Mouse (Mus musculus) B cell, adult 2 months (primary cell): Measurements from ENCODE around the gene Exoc2.

ENCODE experiments used
- DNase-seq, 2 experiments: peaks; one replicate each; pipeline ENCODE4 v3.0.0; 2022

The Exoc2 gene

GRCm38 (mm10) chr13:30814256-30814655 lies 159.6 kb downstream of the Exoc2 start:
- DNase-seq, result no peak

GRCm38 (mm10) chr13:30813464-30813863 lies 160.4 kb downstream of the Exoc2 start:
- peak in 1 of 2 experiments; percentile 21 for DNase-seq

- no peak for DNase-seq
Measured at GRCm38 (mm10) chr13:30809240-30809639, 164.7 kb downstream of the Exoc2 start.

- DNase-seq, result no peak
Measured at GRCm38 (mm10) chr13:30802336-30802955, 171.4 kb downstream of the Exoc2 start.

- no peak for DNase-seq
Measured at GRCm38 (mm10) chr13:30801886-30802285, 172.0 kb downstream of the Exoc2 start.

GRCm38 (mm10) chr13:30795960-30796359 lies 177.9 kb downstream of the Exoc2 start:
- no peak for DNase-seq

GRCm38 (mm10) chr13:30793616-30794015 lies 180.3 kb downstream of the Exoc2 start:
- DNase-seq, result no peak

GRCm38 (mm10) chr13:30793196-30793595 lies 180.7 kb downstream of the Exoc2 start:
- no peak for DNase-seq

GRCm38 (mm10) chr13:30792741-30793140 lies 181.2 kb downstream of the Exoc2 start:
- DNase-seq, result no peak

- DNase-seq, result peak; percentile 47 to 50
Measured at GRCm38 (mm10) chr13:30792308-30792707, 181.6 kb downstream of the Exoc2 start.

GRCm38 (mm10) chr13:30790016-30790415 lies 183.9 kb downstream of the Exoc2 start:
- DNase-seq, result no peak

- peak; percentile 49 for DNase-seq
Measured at GRCm38 (mm10) chr13:30788421-30788820, 185.5 kb downstream of the Exoc2 start.

GRCm38 (mm10) chr13:30787960-30788359 lies 185.9 kb downstream of the Exoc2 start:
- DNase-seq, result no peak

GRCm38 (mm10) chr13:30787556-30787955 lies 186.3 kb downstream of the Exoc2 start:
- peak in 1 of 2 experiments; percentile 40 for DNase-seq

- no peak for DNase-seq
Measured at GRCm38 (mm10) chr13:30787036-30787320, 186.9 kb downstream of the Exoc2 start.

GRCm38 (mm10) chr13:30786235-30787035 lies 187.5 kb downstream of the Exoc2 start:
- DNase-seq, result peak; percentile 75 to 77

- DNase-seq, result peak in 1 of 2 experiments; percentile 8
Measured at GRCm38 (mm10) chr13:30785423-30786040, 188.4 kb downstream of the Exoc2 start.

GRCm38 (mm10) chr13:30782419-30782818 lies 191.5 kb downstream of the Exoc2 start:
- DNase-seq, result no peak

- no peak for DNase-seq
Measured at GRCm38 (mm10) chr13:30781905-30782304, 192.0 kb downstream of the Exoc2 start.

- no peak for DNase-seq
Measured at GRCm38 (mm10) chr13:30777678-30778179, 196.2 kb downstream of the Exoc2 start.

- no peak for DNase-seq
Measured at GRCm38 (mm10) chr13:30776021-30776420, 197.9 kb downstream of the Exoc2 start.

GRCm38 (mm10) chr13:30767477-30768127 lies 206.3 kb downstream of the Exoc2 start:
- DNase-seq, result peak; percentile 15 to 21
